Mouse (Mus musculus): ENCODE data around the gene Asb17. TPM values are rescaled to one million over a fixed set of nuclear protein-coding genes. Genes with fewer than 3 reads are reported as not detected.
"Not testable (repeated sequence)": the region's sequence is repeated elsewhere in the genome, so short reads cannot be mapped to it uniquely, and the experiment has no call there.

The Asb17 gene
- polyA plus RNA-seq, 1 experiment from 2014 or later: 0.13 TPM

DNA sequence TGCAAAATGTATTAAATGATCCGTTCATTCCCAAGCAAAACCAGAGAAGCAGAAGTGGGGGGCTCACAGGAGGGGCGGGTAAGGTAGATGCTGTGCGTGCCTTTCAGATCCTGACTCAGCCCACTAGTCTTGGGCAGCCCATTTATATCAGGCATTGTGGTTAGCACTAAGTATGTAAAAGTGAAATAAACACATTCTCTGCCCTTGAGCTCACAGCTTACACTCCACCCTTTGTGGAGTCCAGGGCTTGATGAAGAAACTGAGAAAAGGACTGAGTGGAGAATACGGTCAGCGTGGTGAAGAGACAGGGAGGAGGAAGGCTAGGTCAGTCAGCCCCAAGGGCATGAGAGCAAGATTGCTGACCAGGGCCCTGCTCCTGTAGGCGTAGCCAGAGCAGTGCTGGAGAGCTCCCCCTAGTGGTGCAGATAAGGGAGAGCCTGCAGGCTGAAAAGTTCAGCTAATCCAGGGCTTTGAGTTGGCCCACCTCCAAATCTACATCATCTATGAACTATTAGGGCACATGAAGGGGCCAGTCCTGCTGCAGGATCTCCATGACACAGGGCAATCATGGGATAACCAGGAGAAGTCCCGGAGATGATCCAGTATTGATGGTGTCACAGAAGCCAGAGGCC lies 8.4 kb upstream of the Asb17 start:
- 61% methylated on average over 7 of the region's 7 CpGs for WGBS
- Histone ChIP-seq H3K27ac (no peak overlapping the region), H3K27me3 (no peaks in the 10 kb centered on the region), H3K4me3 (no peak overlapping the region), H3K9me3 (replicated peaks) (no peaks in the 10 kb centered on the region), H3K36me3 (no peaks in the 10 kb centered on the region), H3K4me1 (no peaks in the 10 kb centered on the region), H3K4me2 (replicated peaks) (no peak overlapping the region), H3K9ac (no peak overlapping the region)
- 0 out of 2 replicates have a peak, but pooled peaks have one; percentile 32 for ATAC-seq (ENCODE audit: low FRiP score)

DNA sequence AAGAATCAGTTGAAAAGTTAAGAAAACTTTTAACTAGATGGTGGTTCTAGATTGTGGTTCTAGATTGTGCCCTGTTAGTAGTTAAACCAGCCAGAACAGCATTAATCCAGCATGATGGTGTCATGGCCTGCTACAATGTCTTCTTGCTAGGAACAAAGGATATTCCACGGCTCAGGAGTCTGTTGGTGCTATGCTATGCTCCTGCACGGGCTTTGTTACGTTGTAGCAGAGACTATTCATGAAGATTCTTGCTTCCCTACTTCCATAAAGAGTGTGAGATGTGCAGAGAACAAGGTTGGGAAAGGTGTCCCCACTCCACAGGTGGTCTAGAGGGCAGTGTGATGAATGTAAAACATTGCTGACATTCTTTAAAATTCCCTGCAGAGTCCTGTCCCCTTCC lies 7.7 kb upstream of the Asb17 start:
- H3K4me3 ChIP-seq: no peak overlapping the region
- 79% methylated on average over 3 of the region's 3 CpGs for WGBS
- H3K27ac ChIP-seq: no peak overlapping the region
- no peaks in the 10 kb centered on the region for H3K27me3 ChIP-seq
- H3K4me2 ChIP-seq (replicated peaks): no peak overlapping the region
- no peaks in the 10 kb centered on the region for H3K36me3 ChIP-seq
- H3K9me3 ChIP-seq (replicated peaks): no peaks in the 10 kb centered on the region
- H3K4me1 ChIP-seq: no peaks in the 10 kb centered on the region
- H3K9ac ChIP-seq: no peak overlapping the region
- no peak for ATAC-seq (ENCODE audit: low FRiP score)

DNA sequence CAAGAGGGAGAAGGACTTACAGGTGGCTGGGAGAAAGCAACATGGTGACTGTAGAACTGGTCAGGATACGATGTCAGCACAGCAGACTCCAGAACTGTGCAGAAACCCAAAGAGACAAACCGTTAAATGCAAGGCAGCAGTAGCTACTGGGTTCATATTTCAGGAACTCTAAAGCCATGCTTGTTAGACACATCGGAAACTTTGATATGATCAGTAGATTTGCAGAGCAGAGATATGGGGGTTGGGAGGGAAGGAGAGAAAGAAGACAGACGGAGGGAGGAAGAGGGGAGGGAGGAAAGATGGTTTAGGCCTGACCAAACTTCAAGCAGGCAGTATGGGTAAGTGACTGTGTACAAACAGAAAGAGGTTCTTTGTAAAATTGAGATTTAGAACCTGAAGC lies 6.4 kb upstream of the Asb17 start:
- Histone ChIP-seq H3K4me3 (no peak overlapping the region), H3K36me3 (no peaks in the 10 kb centered on the region), H3K9ac (no peak overlapping the region), H3K27ac (no peak overlapping the region), H3K27me3 (no peaks in the 10 kb centered on the region), H3K9me3 (replicated peaks) (no peaks in the 10 kb centered on the region), H3K4me1 (no peaks in the 10 kb centered on the region), H3K4me2 (replicated peaks) (no peak overlapping the region)
- WGBS: 70% methylated on average over 4 of the region's 4 CpGs
- no peak for ATAC-seq (ENCODE audit: low FRiP score)

DNA sequence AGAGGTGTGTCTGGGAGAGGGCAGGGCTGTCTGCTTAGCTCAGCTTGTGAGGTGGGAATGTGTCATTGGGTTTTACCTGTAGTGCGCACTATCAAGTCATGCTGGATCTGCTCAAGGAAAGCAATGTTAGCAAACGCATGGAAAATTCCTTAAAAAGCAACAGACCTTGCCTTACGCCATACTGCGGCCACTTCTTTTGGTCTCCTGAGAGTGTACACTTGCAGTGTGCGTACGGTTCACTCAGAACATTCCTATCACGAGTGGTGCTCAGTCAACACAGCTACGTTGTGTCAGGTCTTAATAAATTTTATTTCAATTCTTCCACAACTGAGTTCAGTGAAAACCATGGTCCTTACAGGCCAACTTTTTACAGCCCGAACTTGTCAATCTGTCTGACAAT lies 748 bp downstream of the Asb17 start:
- no peaks in the 10 kb centered on the region for H3K4me1 ChIP-seq
- H3K4me3 ChIP-seq: no peak overlapping the region
- no peak overlapping the region for H3K4me2 ChIP-seq (replicated peaks)
- no peaks in the 10 kb centered on the region for H3K36me3 ChIP-seq
- ATAC-seq (ENCODE audit: low FRiP score): no peak
- no peak overlapping the region for H3K27ac ChIP-seq
- WGBS: 93% methylated on average over 9 of the region's 9 CpGs
- no peaks in the 10 kb centered on the region for H3K9me3 ChIP-seq (replicated peaks)
- H3K9ac ChIP-seq: no peak overlapping the region
- no peaks in the 10 kb centered on the region for H3K27me3 ChIP-seq

DNA sequence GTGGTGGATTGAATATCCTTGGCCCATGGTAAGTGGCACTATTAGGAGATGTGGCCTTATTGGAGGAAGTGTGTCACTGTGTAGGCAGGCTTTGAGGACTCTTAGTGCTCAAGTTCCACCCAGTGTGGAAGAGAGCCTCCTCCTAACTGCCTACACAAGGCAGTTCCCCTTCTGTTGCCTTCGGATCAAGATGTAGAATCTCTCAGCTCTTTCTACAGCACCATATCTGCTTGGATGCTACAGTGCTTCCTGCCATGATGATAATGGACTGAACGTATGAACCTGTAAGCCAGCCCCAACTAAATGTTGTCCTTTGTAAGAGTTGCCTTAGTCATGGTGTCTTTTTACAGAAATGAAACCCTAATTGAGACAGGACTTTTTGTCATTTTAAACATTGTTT lies 1.5 kb downstream of the Asb17 start:
- Histone ChIP-seq H3K9ac (no peak overlapping the region), H3K4me3 (no peak overlapping the region), H3K27me3 (no peaks in the 10 kb centered on the region), H3K4me1 (no peaks in the 10 kb centered on the region), H3K9me3 (replicated peaks) (no peaks in the 10 kb centered on the region), H3K36me3 (no peaks in the 10 kb centered on the region), H3K27ac (no peak overlapping the region), H3K4me2 (replicated peaks) (no peak overlapping the region)
- WGBS: 81% methylated on average over 2 of the region's 2 CpGs
- no peak for ATAC-seq (ENCODE audit: low FRiP score)

DNA sequence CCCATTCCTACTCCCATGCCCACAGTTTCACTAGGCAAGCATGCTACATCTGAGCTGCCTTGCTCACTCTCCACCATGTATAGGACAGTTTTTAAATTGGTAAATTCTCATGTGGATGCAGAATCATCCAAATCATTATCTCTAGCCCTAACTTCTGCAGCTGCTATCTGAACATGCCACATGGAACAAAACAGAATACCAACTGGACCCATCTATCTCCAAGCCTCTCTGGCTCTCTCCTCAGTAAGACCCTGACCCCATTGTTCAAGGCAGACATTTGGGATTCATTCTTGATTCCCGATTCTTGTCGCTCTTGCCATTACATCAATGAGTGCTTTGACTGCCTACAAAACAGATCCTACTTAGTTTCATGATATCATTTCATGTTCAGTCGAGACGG lies 2.1 kb downstream of the Asb17 start:
- Histone ChIP-seq H3K4me1 (no peaks in the 10 kb centered on the region), H3K9me3 (replicated peaks) (no peaks in the 10 kb centered on the region), H3K9ac (no peak overlapping the region), H3K4me2 (replicated peaks) (no peak overlapping the region), H3K27ac (no peak overlapping the region), H3K4me3 (no peak overlapping the region), H3K36me3 (no peaks in the 10 kb centered on the region), H3K27me3 (no peaks in the 10 kb centered on the region)
- no peak for ATAC-seq (ENCODE audit: low FRiP score)
- 94% methylated on average over 4 of the region's 4 CpGs for WGBS

DNA sequence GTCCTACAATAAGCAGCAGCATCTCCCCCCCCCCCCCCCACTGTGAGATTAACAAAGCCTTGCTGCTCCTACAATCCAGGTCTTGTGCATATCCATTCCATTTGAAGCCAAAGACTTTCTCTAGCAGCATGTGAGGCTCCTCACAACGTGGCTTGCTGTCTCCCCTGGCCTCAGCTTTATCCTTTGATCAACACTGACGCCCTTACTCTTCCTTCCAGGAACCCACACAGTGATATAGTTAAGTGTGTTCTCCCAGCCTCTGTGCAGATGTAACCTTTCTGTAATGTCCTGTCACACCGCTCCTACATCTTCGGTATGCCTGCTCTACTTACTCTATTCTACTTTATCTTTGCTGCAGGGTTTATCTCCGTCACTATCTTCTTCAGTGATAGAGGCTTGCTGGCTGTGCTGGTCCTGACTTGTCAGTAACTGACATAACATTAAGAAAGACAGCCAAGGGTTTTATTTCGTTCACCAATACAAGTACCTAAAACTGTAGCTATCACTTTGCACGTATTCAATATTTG lies 3.3 kb downstream of the Asb17 start:
- H3K27ac ChIP-seq: no peak overlapping the region
- WGBS: 77% methylated on average over 7 of the region's 7 CpGs

DNA sequence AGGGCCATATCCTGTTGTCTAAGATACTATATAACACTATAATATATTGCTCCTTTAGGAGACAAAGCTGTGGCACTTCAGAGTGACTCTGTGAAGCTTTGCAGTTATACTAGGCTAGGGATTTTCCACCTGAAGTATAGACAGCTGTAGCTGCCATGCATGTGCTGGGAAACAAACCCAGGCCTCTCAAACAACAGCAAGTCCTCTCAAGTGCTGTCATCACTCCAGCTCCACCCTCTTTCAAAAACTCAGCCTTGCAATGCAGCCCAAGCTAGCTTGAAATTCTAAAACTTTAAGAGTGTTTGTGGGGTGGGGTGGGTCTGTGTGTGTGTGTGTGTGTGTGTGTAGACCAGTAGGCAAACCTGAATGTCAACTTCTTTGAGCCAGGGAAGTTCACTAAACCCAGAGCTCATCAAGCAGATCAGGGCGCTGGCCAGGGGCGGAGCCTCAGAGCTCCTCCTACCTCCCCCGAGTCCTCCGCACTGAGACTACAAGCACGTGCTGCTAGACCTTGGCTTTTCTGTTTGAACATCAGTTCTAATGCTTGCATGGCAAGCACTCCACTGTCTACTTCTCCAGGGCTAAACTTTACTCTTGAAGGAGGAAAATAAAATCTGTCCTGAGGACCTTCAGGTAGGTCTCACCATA lies 5.5 kb downstream of the Asb17 start:
- ATAC-seq (ENCODE audit: low FRiP score): no peak
- 5% methylated on average over 5 of the region's 5 CpGs for whole genome bisulfite sequencing
- H3K4me2 ChIP-seq (replicated peaks): no peak overlapping the region
- no peaks in the 10 kb centered on the region for H3K4me1 ChIP-seq
- no peak overlapping the region for H3K27ac ChIP-seq
- no peaks in the 10 kb centered on the region for H3K27me3 ChIP-seq
- no peaks in the 10 kb centered on the region for H3K9me3 ChIP-seq (replicated peaks)
- H3K4me3 ChIP-seq: no peak overlapping the region
- no peak overlapping the region for H3K9ac ChIP-seq
- H3K36me3 ChIP-seq: no peaks in the 10 kb centered on the region

More for the DNA sequence above, 3.3 kb downstream of the Asb17 start:
- H3K4me1 ChIP-seq: no peaks in the 10 kb centered on the region
- no peak for ATAC-seq (ENCODE audit: low FRiP score)
- H3K36me3 ChIP-seq: no peaks in the 10 kb centered on the region
- H3K9ac ChIP-seq: no peak overlapping the region
- H3K4me2 ChIP-seq (replicated peaks): no peak overlapping the region
- no peak overlapping the region for H3K4me3 ChIP-seq
- H3K27me3 ChIP-seq: no peaks in the 10 kb centered on the region
- H3K9me3 ChIP-seq (replicated peaks): no peaks in the 10 kb centered on the region

DNA sequence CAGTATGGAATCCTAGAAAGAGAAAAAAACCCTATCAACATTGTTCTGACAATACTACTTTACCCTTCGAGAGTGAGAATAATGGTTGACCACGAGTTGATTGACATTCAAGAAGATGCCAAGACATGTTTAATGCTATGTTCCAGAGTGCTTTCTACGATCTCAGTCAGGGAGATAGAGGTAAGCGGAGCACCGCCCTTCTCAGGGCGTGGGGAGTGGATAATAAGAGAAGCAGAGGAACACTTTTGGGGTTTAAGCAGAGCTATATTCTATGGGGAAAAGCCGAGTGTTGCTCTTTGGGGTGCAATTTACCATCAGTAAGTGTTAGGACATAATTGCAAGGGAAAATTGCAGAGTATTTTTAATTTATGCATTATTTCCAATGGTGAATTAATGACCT lies 6.8 kb downstream of the Asb17 start:
- Histone ChIP-seq H3K27me3 (no peaks in the 10 kb centered on the region), H3K4me2 (replicated peaks) (no peak overlapping the region), H3K4me1 (no peaks in the 10 kb centered on the region), H3K36me3 (no peaks in the 10 kb centered on the region), H3K4me3 (no peak overlapping the region), H3K9me3 (replicated peaks) (no peaks in the 10 kb centered on the region), H3K27ac (no peak overlapping the region), H3K9ac (no peak overlapping the region)
- WGBS: 88% methylated on average over 7 of the region's 7 CpGs
- ATAC-seq (ENCODE audit: low FRiP score): no peak

DNA sequence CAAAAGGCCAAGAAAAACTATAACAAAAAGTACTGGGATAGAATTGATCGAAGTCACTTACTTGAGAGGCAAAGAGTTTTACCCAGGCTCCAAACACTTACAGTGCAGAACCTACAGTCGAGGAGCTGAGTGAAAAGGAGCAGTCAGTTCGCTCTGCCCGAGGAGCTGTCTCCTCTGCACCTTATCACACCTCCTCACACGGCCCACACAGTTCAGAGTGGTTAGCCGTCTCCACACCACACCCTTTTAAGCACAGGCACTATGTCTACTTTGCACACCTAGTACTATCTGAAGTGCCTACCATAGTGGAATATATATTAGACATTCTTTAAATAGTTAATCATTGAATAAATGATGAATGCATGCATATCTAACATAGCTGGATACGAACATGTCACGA lies 8.3 kb downstream of the Asb17 start:
- Histone ChIP-seq H3K4me2 (replicated peaks) (no peak overlapping the region), H3K4me3 (no peak overlapping the region), H3K27ac (no peak overlapping the region), H3K9ac (no peak overlapping the region), H3K4me1 (no peaks in the 10 kb centered on the region), H3K36me3 (no peaks in the 10 kb centered on the region), H3K9me3 (replicated peaks) (no peaks in the 10 kb centered on the region), H3K27me3 (no peaks in the 10 kb centered on the region)
- 83% methylated on average over 8 of the region's 8 CpGs for WGBS
- no peak for ATAC-seq (ENCODE audit: low FRiP score)

DNA sequence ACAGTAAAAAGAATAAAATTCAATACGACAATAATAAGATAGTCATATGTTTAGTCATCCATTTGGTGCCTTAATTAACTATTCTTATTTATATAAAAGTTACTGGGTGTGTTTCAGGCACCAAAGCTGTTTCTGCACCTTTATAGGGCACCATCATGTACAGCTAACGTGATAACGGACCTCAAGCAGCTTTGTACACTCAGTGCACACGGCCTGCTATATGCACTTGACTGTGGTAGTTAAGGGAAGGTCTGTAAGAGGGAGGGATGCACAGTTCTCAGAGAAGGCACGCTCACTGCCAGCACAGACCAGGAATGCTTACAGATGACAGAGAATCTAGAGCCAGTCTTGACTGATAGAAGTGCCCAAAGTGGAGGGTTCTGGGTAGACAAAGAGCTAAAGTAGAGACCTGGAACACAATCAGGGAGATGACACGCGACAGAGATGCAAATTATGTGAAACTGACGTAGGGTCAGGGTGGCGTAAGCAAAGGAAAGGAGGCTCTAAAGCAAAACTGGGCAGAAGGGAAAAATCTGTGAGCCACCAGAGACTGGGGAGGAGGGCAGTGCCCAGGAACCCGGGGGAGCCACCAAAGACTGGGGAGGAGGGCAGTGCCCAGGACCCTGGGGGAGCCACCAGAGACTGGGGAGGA lies 14.5 kb downstream of the Asb17 start:
- Histone ChIP-seq H3K9ac (no peak overlapping the region), H3K9me3 (replicated peaks) (no peaks in the 10 kb centered on the region), H3K4me1 (no peaks in the 10 kb centered on the region), H3K4me2 (replicated peaks) (no peak overlapping the region), H3K4me3 (no peak overlapping the region), H3K27me3 (no peaks in the 10 kb centered on the region), H3K36me3 (no peaks in the 10 kb centered on the region), H3K27ac (no peak overlapping the region)
- WGBS: 83% methylated on average over 10 of the region's 10 CpGs
- no peak for ATAC-seq (ENCODE audit: low FRiP score)

DNA sequence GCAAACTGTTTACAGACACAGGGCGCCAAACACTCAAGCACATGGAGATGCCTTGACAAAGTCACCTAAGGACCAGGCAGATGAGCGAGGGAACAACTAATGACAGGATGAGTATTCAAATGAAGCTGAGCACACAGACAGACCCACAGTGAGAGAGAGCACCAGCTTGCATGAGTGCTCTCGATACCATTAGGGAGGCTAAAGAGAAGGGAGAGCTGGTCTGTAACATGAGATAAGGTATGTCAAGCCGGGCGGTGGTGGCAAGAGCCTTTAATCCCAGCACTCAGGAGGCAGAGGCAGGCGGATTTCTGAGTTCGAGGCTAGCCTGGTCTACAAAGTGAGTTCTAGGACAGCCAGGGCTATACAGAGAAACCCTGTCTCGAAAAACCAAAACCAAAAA lies 16.4 kb downstream of the Asb17 start:
- H3K9ac ChIP-seq; ATAC-seq (ENCODE audit: low FRiP score); H3K4me2 ChIP-seq (replicated peaks); H3K9me3 ChIP-seq (replicated peaks); H3K4me3 ChIP-seq; H3K27ac ChIP-seq; H3K4me1 ChIP-seq; H3K27me3 ChIP-seq; H3K36me3 ChIP-seq: not testable (repeated sequence)
- 87% methylated on average over 8 of the region's 8 CpGs for WGBS

DNA sequence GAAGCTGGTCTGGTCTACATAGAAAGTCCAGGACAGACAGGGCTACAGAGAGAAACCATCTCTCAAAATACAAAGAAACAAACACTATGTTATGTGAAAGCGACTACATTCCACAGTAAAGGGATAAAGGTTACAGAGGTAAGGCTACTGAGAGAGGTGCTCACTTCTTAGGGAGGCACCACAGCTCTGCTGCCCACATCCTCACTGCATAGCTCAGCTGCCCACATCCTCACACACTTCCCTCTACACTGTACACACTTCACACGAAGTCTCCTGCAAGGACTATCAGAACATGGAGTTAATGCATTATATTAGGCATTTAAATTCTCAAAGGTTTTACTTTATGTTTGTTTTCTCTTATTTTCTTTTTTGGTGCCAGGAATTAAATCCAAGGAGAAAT lies 19.8 kb downstream of the Asb17 start:
- Histone ChIP-seq H3K4me2 (replicated peaks) (no peak overlapping the region), H3K27me3 (no peaks in the 10 kb centered on the region), H3K9ac (no peak overlapping the region), H3K4me3 (no peak overlapping the region), H3K9me3 (replicated peaks) (no peaks in the 10 kb centered on the region), H3K27ac (no peak overlapping the region), H3K36me3 (no peaks in the 10 kb centered on the region), H3K4me1 (no peaks in the 10 kb centered on the region)
- ATAC-seq (ENCODE audit: low FRiP score): no peak
- WGBS: 86% methylated on average over 2 of the region's 2 CpGs

Data from hindbrain, embryonic 12.5 days (tissue).